Mouse (Mus musculus) erythroblast, adult 5-6 weeks (primary cell): ENCODE results near the gene Iqcd. TPM values are rescaled to one million over a fixed set of nuclear protein-coding genes. Genes with fewer than 3 reads are reported as not detected.

Source experiments
- ATAC-seq: replicated peaks from 2 replicates; pipeline ENCODE4 v1.8.0; 2016; ENCODE audit warnings: moderate number of reproducible peaks, mild to moderate bottlenecking, moderate TSS enrichment, inconsistent platforms; ENCODE audit not compliant: poor library complexity, low FRiP score, severe bottlenecking
- total RNA-seq, 2 experiments: library from RNA; stranded (forward) in 1 of 2; stranded (reverse) in 1 of 2; fragments of 150-400 nt in 1 of 2; fragments of 200-764, 138-1000 nt in 1 of 2; gene quantifications; 2 replicates each; pipeline versions ENCODE4 v1.2.3 to v1.2.4; 2015 to 2017; ENCODE audit warnings: low replicate concordance in 2 of 2

Iqcd gene
- total RNA-seq, 2 experiments from 2014 or later = 3.8 to 15.2 TPM

- ATAC-seq = no peak
These were observed 18.4 kb upstream of the Iqcd start for GRCm38 (mm10) chr5:120570289-120570897.

- ATAC-seq = no peak
These were observed 17.6 kb upstream of the Iqcd start for GRCm38 (mm10) chr5:120571056-120571740.

GRCm38 (mm10) chr5:120574469-120575063 lies 14.2 kb upstream of the Iqcd start:
- ATAC-seq = no peak

GRCm38 (mm10) chr5:120576781-120577301 lies 12.0 kb upstream of the Iqcd start:
- peak; percentile 57 for ATAC-seq

- ATAC-seq = peak; percentile 86
These were observed 10.8 kb upstream of the Iqcd start for GRCm38 (mm10) chr5:120577935-120578441.

GRCm38 (mm10) chr5:120578504-120579081 lies 10.2 kb upstream of the Iqcd start:
- ATAC-seq = peak; percentile 40

GRCm38 (mm10) chr5:120579211-120579897 lies 9.5 kb upstream of the Iqcd start:
- ATAC-seq = peak; percentile 46

GRCm38 (mm10) chr5:120579898-120580626 lies 8.8 kb upstream of the Iqcd start:
- ATAC-seq = no peak

- no peak for ATAC-seq
These were observed 6.8 kb upstream of the Iqcd start for GRCm38 (mm10) chr5:120582002-120582401.

- ATAC-seq = no peak
These were observed 5.3 kb upstream of the Iqcd start for GRCm38 (mm10) chr5:120583511-120583910.

GRCm38 (mm10) chr5:120584968-120585367 lies 3.8 kb upstream of the Iqcd start:
- no peak for ATAC-seq

- peak; percentile 53 for ATAC-seq
These were observed 1.8 kb upstream of the Iqcd start for GRCm38 (mm10) chr5:120586741-120587615.

- peak; percentile 62 for ATAC-seq
These were observed 1.2 kb upstream of the Iqcd start for GRCm38 (mm10) chr5:120587616-120587926.

GRCm38 (mm10) chr5:120587940-120588568 lies 762 bp upstream of the Iqcd start:
- ATAC-seq = peak; percentile 6

GRCm38 (mm10) chr5:120590356-120591010 lies 1.7 kb downstream of the Iqcd start:
- no peak for ATAC-seq

GRCm38 (mm10) chr5:120592141-120592540 lies 3.3 kb downstream of the Iqcd start:
- ATAC-seq = no peak

GRCm38 (mm10) chr5:120594485-120594884 lies 5.7 kb downstream of the Iqcd start:
- no peak for ATAC-seq
